Mouse (Mus musculus): ENCODE measurements around the gene Hist2h3c1.
A peak's percentile ranks its signal among the peaks of the same experiment; 100 is the strongest.

Hist2h3c1 gene

GRCm38 (mm10) chr3:96234914-96235313, 11.6 kb upstream of the Hist2h3c1 start:
- no peak for DNase-seq (ENCODE audit: low spot score in 2 of 2)

GRCm38 (mm10) chr3:96235836-96236235, 10.6 kb upstream of the Hist2h3c1 start:
- no peak for DNase-seq (ENCODE audit: low spot score in 2 of 2)

DNA sequence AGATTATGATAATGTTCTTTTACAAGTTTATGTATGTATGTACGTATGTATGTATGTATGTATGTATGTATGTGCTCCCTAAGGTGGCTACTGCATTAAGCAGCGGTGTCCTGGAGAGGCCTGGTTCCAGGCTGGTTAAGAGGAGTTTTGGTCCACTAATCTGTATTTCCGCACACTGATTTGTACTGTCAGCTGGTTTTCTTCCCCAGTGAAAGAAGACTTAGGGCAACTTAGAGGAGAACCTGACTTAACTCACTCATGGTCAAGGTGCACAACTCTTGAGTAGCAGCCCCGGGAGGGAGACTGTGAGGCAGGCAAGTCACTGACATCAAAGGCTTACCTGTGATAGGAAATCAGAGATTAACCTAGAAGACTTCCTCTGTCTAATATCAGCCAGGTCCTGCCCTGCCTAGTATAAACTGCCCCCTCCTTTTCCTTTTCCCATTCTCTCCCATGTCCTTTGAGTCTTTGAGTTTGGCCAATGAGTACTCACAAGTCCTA, 9.6 kb upstream of the Hist2h3c1 start:
- no peak for DNase-seq (ENCODE audit: low spot score in 2 of 2)

- DNase-seq (ENCODE audit: low spot score in 2 of 2): peak; percentile 52 to 72
Measured at GRCm38 (mm10) chr3:96237335-96237903, 9.1 kb upstream of the Hist2h3c1 start.

DNA sequence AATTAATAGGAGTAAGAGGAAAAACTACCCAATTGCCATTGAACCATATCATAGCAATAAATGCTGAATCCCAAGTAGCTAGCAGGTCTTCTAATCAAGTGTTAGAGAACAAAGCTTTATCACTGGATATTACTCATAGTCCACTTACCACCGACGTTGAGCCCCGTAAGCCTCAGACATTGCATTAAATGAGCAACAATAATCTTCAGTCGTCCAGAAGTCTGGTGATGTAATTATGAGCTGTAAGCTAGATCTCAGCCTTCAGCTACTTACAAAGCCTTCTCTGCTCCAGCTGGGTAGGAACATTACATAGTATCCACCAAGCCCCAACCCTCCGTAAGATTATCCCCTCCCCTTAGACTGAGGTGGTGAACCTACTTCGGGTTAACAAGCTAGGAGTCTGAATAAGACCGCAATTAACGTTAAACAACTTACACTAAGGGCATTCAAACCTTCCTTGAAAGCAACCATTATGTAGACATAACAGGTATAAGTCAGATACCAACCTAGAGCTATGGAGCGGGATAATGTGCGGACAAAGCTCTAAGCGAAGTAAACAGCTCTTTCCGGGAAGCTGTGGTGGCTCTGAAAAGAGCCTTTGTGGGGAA, 8.5 kb upstream of the Hist2h3c1 start:
- DNase-seq (ENCODE audit: low spot score in 2 of 2): peak; percentile 51 to 74

GRCm38 (mm10) chr3:96238954-96239793, 7.3 kb upstream of the Hist2h3c1 start, which contains the start of gene Hist2h3c2:
Gene Hist2h3c2, minus strand, starts transcription at chr3:96239127.
- peak; percentile 73 to 89 for DNase-seq (ENCODE audit: low spot score in 2 of 2)

- peak; percentile 99 for DNase-seq (ENCODE audit: low spot score in 2 of 2)
Measured at GRCm38 (mm10) chr3:96239949-96240798, 6.3 kb upstream of the Hist2h3c1 start, which contains the start of gene Hist2h2aa2. Gene Hist2h2aa2, minus strand, starts transcription at chr3:96240276.

- no peak for DNase-seq (ENCODE audit: low spot score in 2 of 2)
Measured at GRCm38 (mm10) chr3:96240799-96241197, 5.7 kb upstream of the Hist2h3c1 start.

- no peak for DNase-seq (ENCODE audit: low spot score in 2 of 2)
Measured at GRCm38 (mm10) chr3:96243921-96244572, 2.4 kb upstream of the Hist2h3c1 start.

GRCm38 (mm10) chr3:96245003-96245886, 1.2 kb upstream of the Hist2h3c1 start, which contains the start of gene Hist2h2aa1:
Gene Hist2h2aa1, plus strand, starts transcription at chr3:96245497.
- DNase-seq (ENCODE audit: low spot score in 2 of 2): peak; percentile 89 to 92

- peak in 1 of 2 experiments; percentile 39 for DNase-seq (ENCODE audit: low spot score in 2 of 2)
Measured at GRCm38 (mm10) chr3:96246018-96246417, 467 bp upstream of the Hist2h3c1 start.

DNA sequence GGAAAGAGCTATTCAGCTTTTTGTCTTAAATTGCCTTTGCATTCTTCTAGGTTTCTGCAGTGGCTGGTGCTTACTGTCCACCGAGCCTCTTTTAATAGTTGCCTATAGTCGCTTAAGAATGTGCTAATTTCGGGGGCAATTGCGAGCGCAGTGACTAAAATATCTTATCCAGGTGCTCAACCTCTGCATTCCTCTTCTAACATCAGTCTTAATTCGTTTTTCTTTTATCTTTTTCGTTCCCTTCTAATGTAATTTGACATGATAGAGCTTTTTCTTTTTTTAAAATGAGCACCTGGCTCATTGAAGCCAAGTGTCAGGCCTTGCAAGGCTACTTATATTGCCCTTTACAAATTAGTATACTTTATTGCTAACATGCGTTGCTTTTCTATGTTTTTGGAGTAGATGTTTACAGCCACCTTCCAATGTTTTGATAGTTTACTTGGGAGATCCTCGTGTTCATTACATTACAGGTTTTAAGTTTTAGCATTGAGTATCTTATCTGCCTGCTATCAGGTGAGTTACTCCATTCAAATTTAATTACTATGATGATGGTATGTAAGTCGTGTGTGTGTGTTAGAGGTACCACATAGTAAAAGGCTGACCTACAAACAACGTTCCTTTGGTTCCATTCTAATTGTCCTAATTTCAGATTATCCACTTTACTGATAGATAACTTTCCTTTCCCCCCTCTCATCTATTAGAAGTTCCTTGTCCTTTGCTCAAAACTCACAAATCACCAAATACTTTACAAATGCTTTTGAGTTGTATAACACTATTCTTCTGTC, 1.1 kb downstream of the Hist2h3c1 start:
- no peak for DNase-seq (ENCODE audit: low spot score in 2 of 2)

DNA sequence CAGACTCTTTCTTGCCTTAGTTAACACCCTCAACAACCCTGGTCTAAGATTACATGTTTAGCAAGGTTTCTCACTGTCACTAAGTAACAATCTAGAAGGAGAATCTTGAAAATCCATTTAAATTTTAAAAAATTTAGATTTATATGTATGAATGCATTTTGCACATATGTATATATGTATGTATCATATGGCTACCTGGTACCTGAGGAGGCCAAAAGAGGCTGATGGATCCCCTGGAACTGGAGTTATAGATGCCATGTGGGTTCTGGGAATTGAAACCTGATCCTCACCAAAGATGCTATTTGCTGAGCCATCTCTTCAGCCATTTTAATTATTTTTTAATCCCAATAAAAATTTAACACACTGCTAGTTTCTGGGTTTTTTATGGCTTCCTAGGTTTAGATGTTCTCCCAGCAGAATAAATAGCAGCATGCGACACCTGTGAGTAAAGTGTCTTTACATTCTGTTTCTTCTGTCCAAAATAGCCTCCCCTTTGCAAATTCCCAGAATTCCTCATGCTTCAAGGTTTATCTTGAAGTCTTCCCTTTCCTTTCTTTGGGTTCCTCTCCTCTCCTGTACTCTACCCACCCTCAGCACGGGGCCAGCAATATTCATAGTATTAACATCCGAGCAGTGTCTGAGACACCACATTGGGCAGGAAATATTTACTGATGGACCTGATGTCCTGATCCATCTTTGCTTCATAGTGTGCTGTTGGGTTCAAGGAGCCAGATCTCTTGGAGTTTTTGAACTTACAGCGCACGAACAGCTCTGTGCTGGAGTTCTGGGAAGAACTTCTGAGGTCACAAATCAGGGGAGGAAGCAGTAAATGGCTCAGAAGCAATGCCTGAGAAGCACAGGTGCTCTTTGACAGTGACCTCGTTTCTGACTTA, 1.9 kb downstream of the Hist2h3c1 start:
- DNase-seq (ENCODE audit: low spot score in 2 of 2): no peak

GRCm38 (mm10) chr3:96249034-96249345, 2.5 kb downstream of the Hist2h3c1 start:
- DNase-seq (ENCODE audit: low spot score in 2 of 2): peak in 1 of 2 experiments; percentile 68

DNA sequence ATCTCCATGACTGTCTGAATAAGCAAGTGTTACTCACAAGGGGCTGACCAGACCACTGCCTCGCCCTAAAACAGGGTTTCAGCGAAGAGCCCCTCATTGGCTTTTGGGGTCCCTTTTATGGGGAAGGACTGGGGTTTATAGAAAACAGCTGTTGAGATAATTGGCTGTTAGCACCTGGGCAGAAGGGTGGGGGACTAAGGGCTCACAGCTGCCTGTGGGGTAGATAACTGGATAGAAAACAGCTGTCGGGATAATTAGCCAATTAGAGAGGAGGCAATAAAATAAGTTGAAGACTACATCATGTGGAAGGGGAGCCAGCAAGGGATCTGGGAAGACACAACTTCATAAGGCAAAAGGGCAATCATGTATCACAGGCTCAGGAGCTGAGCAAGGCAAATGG, 4.4 kb downstream of the Hist2h3c1 start:
- DNase-seq (ENCODE audit: low spot score in 2 of 2): no peak

DNA sequence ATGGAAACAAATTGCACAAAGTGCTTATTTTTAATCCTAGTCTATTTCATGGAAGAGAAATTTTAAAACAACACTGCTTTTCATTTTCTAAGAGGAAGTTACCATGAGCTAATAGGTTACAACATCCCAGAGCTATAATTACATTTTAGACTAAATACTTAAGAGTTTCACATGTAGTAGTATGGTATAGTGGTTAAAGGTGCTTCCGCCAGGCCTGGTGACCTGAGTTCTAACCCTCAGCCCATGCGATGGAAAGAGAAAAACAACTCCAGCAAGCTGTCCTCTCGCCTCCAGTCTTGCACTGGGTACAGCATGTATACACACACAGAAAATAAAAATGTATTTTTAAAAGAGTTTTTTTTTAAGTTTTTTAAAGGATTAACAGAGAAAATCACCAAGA, 5.3 kb downstream of the Hist2h3c1 start:
- no peak for DNase-seq (ENCODE audit: low spot score in 2 of 2)

DNA sequence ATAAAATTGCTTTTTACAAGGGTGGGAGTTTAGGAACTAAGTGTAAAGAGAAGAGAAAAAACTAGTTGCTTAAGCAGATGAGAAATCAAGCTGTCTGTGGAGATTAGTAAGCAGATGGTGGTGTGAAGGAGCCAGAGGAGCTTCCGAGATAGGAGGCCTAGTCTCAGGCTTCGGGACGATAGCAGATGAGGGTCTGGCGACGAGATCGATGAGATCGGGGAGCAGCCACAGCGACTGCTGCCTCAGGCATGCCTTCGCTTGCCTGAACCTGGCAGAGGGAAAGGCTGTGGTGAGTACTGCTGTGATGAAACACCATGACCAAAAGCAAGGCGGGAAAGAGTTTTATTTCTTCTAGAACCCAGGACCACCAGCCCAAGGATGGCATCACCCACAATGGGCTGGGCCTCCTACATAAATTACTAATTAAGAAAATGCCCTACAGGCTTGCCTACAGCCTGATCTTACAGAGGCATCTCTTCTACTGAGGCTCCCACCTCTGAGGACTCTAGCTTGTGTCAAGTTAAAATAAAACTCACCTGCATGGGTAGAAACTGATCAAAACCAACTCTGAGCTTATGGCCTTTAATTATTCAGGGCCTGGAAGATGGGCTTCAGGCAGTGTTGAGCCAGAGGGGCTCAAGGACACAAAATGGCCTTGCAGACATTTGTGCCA, 8.3 kb downstream of the Hist2h3c1 start:
- DNase-seq (ENCODE audit: low spot score in 2 of 2): peak in 1 of 2 experiments; percentile 64
